Mouse (Mus musculus) lung, adult 2 months (tissue): Measurements from ENCODE around the gene Robo1. TPM values are rescaled to one million over a fixed set of nuclear protein-coding genes. Genes with fewer than 3 reads are reported as not detected.

Experiments
- DNase-seq: peaks from one replicate; pipeline ENCODE4 v3.0.0; 2022
- H3K4me1 ChIP-seq: fragments of 200-500 bp; 2 replicates; pipeline ENCODE4 v1.6.1; 2011; ENCODE audit warnings: low read length; ENCODE audit not compliant: control insufficient read depth, insufficient read depth
- H3K4me3 ChIP-seq: fragments of 200-500 bp; replicated peaks from 2 replicates; pipeline ENCODE3; 2011; ENCODE audit warnings: low read depth, mild to moderate bottlenecking, control low read depth, low read length; ENCODE audit errors: extremely low read depth
- CTCF ChIP-seq: fragments of 200-500 bp; IDR thresholded peaks from 2 replicates; pipeline ENCODE4 v1.5.1; 2011; ENCODE audit warnings: mild to moderate bottlenecking, low read length, control low read depth; ENCODE audit not compliant: insufficient read depth
- POLR2A ChIP-seq: fragments of 200-500 bp; IDR thresholded peaks from 2 replicates; pipeline ENCODE4 v1.6.1; 2011; ENCODE audit warnings: low read depth, mild to moderate bottlenecking, control low read depth, low read length, borderline replicate concordance; ENCODE audit errors: extremely low read depth
- WGBS: fragments of 180-500 bp; shearing (Covaris S2); methylation state at CpG from one replicate; pipeline ENCODE4 v1.1.7; 2018; 5-methylcytosine and 5-hydroxymethylcytosine counted together
- polyA plus RNA-seq: library from polyadenylated mRNA; depleted of rRNA; stranded (reverse); fragments of >200 nt; gene quantifications from 2 replicates; pipeline ENCODE4 v1.2.3, GENCODE M21; 2012

Robo1 gene
- polyA plus RNA-seq, 1 experiment, result 8.3 TPM

DNA sequence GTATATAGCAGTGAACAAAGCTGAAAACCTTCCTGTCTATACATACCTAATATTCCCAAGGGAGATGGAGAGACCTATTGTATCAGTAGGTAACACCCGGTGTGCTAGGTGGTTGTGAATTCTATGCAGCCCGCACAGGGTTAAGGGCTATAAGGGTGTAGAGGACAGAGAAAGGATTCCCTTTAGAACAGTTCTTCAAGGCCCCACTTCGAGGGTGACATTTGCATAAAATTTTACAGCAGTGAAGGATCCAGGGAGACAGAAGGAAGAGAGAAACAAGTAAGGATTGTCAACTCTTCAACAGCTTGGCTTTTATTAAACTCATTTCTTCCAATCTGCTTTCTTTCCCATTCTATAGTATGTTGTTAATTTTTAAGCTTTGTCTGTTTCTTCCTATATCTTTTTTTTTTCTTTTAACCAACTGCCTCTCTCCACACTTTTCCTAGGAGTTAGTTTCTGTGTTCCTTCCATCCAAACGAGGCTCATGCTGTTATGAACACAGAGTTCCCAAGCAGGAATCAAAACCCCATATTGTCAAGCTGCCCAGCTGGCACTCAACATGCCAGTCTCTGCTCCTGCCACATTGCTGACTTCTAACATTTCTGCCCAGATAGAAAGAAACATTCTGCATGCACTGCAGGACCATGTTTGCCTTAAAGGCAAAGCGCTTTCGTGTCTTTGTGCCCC is 486.7 kb downstream of the Robo1 start:
- DNase-seq, result no peak
- no peaks in the 10 kb centered on the region for H3K4me1 ChIP-seq
- TF ChIP-seq CTCF (no peak), POLR2A (no peak)
- no peak overlapping the region for H3K4me3 ChIP-seq
- 66% methylated on average over 6 of the region's 6 CpGs for WGBS

DNA sequence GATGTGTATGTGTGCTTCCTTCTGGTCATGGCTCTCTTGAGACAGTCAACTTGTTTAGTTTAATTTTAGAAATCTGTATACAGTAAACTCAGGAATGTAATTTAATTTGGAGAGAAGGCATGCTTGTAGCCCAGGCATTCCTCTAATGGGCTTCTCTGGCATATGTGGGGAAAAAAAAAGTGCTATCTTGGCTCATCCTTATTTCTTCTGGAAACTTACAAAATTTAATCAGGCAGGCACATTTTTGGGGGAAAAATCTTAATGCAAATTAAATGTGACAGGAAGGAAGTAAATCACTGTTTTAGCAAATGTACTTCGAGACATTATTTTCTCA is 487.2 kb downstream of the Robo1 start:
- DNase-seq, result no peak
- H3K4me3 ChIP-seq, result no peak overlapping the region
- TF ChIP-seq CTCF (no peak), POLR2A (no peak)
- 62% methylated on average over 1 of the region's 1 CpGs for WGBS
- H3K4me1 ChIP-seq, result no peaks in the 10 kb centered on the region

DNA sequence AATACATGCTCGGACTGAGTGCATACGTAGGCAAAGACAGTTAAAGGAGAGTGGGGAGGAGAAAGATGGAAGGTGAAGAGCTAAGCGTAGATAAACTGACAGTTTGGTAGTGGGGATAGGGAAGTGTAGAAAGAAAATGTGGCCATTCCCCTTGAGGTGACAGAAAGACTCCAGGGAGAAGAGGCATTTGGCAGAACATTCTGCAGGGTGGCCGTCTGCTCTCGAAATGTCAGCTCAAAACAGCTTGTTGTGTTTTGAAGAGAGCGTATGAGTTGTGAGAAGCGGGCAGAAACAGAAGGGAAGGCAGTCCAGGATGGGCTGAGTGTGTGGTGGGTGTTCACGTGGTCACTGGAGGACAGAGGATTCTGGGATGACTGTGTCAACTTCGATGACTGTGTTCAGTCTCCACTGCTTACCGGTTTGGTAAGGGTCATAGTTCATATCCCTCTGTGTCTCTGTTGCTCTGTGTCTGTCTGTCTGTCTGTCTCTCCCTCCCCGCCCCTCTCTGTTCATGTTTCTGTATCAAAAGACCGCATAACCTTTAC is 490.4 kb downstream of the Robo1 start:
- Histone ChIP-seq H3K4me1 (no peaks in the 10 kb centered on the region), H3K4me3 (no peak overlapping the region)
- TF ChIP-seq POLR2A (no peak), CTCF (no peak)
- WGBS, result 83% methylated on average over 12 of the region's 12 CpGs
- DNase-seq, result no peak

DNA sequence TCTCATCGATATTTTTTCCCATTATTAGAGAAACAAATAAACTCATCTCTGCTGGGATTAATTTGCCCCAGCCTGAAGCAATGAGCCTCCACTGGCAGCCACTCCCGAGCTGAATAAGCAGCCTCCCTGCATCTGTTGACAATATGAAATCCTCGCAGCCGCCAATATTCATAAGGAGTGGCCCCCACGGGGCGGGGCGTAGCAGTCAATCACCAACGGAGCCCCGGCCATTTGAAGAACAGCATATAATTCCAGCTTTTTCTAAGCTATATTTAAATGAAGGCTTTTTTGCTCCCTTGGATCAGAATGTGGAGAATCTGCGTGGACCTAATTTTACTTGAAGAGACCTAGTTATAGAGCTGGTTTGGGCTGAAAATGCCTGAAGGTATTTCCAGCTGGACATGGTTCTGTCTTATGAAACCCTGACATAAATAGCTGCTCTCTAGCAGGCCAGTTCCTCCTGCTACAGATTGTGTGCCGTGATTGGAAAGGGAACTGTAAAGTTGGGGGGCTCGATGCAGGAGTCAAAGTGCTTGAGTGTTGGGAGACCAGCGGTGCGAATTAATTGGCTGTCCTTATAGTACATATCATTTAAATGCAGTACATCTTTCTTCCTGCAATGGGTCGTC is 492.1 kb downstream of the Robo1 start:
- WGBS, result 71% methylated on average over 15 of the region's 15 CpGs
- no peaks in the 10 kb centered on the region for H3K4me1 ChIP-seq
- TF ChIP-seq CTCF, result no peak
- TF ChIP-seq POLR2A, result no peak
- no peak overlapping the region for H3K4me3 ChIP-seq
- DNase-seq, result no peak

DNA sequence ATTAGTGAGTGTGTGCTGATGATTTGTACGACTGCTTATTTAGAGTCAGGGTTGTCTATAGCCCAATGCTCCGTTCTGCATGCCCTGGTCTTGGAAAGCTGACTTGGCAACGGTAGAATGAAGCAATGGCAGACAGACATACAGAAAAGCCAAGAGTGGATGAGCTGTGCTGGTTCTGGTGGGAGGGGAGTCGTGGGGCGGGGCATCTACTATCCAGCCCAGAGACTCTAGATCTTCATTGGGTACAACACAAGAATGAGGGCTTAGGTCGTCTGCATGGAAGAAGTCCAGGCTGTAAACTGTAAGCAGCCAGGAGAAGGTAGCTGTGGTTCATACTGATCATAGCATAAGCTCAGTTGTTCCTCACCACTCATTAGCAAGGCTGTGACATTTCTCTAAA is 492.7 kb downstream of the Robo1 start:
- no peaks in the 10 kb centered on the region for H3K4me1 ChIP-seq
- H3K4me3 ChIP-seq, result no peak overlapping the region
- DNase-seq, result no peak
- WGBS, result 76% methylated on average over 6 of the region's 6 CpGs
- TF ChIP-seq CTCF, result no peak

DNA sequence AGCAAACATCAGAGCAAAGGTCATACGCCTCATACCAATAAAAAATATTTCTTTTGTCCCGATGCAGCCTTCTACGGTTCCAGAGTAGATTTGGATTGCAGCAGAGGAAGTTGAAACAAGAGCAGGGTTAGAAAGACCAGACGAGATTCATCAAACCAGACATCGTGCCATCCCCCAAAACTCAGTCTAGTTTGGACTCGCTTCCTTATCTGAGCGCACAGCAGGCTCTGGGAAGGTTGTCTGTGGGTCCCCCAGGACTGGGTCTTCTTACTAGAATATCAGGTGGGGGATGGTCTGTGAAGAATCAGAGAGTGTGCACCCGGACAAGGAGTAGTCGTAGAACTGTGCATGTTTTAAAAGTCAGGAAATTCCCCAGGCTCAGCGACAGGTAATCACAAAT is 500.2 kb downstream of the Robo1 start:
- WGBS, result 41% methylated on average over 10 of the region's 10 CpGs
- Histone ChIP-seq H3K4me1 (no peaks in the 10 kb centered on the region), H3K4me3 (peak overlapping the region; percentile 34)
- TF ChIP-seq POLR2A (no peak), CTCF (no peak)
- no peak for DNase-seq

DNA sequence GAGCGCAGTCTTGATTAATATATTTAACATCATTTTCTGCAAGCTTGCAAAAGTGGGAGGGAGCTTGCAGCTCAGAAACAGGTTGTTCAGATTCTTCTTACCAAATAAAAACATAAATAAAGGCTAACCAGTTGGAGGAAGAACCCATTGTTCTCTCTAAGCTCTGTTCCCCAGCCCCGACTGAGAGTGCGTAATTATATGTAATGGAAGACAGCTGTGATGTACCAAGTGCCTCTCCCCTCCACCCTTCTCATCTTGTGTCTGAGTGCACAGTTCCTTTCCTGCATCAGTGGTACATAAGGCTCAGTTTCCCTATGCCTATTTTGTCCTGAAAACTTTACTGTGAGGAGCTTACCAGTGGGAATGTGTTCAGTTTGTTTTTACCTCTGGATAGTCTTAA is 502.8 kb downstream of the Robo1 start:
- no peak for DNase-seq

DNA sequence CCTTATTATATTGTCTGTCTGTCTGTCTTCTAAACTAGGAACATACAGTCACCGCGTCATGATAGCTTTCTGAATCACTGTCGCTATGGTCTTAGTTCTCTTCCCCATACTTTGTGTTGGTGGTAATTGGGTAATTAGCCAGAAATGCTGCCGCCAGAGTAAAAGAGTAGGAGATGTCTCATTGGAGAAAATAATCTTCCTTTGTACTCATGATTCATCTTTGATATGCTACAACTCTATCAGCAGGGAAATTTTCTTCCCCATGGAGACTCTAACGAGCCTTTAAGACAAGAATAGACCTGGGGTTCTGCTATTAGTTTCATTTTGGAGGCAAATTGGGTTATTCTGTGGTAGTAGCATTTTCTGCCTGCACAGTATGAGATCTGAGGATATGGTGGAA is 503.4 kb downstream of the Robo1 start:
- Histone ChIP-seq H3K4me1 (no peaks in the 10 kb centered on the region), H3K4me3 (no peak overlapping the region)
- TF ChIP-seq POLR2A (no peak), CTCF (no peak)
- no peak for DNase-seq
- WGBS, result 90% methylated on average over 5 of the region's 5 CpGs

More for the DNA sequence above, 502.8 kb downstream of the Robo1 start:
- 63% methylated on average over 3 of the region's 3 CpGs for WGBS
- H3K4me1 ChIP-seq, result no peaks in the 10 kb centered on the region
- TF ChIP-seq POLR2A, result no peak
- no peak for TF ChIP-seq CTCF
- no peak overlapping the region for H3K4me3 ChIP-seq

DNA sequence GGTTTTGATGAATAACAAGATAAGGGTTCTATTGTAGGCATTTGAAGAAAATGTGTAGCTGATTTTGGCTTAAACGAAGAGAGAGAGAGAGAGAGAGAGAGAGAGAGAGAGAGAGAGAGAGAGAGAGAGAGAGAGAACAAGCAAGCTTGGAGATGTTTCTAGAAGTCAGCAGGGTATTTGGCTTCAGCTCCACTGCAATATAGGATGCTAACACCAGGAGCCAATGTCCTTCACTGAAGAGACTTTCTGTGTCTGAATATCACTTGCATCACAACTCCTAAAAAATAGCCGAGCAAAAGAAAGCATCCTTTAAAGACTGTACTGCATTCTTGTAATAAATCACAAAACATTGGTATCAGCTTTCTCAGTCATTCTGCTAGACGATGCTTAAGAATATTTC is 503.8 kb downstream of the Robo1 start:
- TF ChIP-seq CTCF (no peak), POLR2A (no peak)
- DNase-seq, result no peak
- Histone ChIP-seq H3K4me3 (no peak overlapping the region), H3K4me1 (no peaks in the 10 kb centered on the region)
- WGBS, result 49% methylated on average over 3 of the region's 3 CpGs

DNA sequence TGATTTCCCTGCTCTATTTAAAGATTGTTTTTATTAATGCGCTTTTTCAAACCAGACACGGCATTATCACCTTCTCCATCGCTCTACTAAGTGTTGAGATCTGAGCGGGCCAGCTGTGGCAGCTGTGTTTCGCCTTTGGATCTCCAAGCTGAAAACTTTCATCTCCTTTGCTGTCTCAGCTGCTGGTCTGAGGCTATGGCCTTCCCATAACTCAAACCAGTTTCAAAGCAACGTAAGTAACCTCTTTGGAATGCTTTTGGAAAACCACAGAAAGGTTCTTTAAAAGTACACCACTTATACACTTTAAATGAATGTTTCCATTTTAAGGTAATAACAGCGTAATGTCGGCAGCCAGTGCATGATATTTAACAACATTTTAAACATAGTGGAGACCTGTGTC is 520.3 kb downstream of the Robo1 start:
- Histone ChIP-seq H3K4me3 (no peak overlapping the region), H3K4me1 (no peaks in the 10 kb centered on the region)
- 55% methylated on average over 8 of the region's 8 CpGs for WGBS
- TF ChIP-seq CTCF (no peak), POLR2A (no peak)
- no peak for DNase-seq
